Mouse (Mus musculus) naive thymus-derived CD4-positive, alpha-beta T cell, adult 2 months (primary cell): ENCODE data around the gene Lsamp.

Source experiments
- DNase-seq: peaks from one replicate; pipeline ENCODE4 v3.0.0-alpha.2; 2011; ENCODE audit warnings: low read depth

The Lsamp gene

GRCm38 (mm10) chr16:41244711-41245110, 1260.5 kb downstream of the Lsamp start:
- no peak for DNase-seq

- DNase-seq: no peak
Measured at GRCm38 (mm10) chr16:41258145-41259035, 1274.2 kb downstream of the Lsamp start.

DNA sequence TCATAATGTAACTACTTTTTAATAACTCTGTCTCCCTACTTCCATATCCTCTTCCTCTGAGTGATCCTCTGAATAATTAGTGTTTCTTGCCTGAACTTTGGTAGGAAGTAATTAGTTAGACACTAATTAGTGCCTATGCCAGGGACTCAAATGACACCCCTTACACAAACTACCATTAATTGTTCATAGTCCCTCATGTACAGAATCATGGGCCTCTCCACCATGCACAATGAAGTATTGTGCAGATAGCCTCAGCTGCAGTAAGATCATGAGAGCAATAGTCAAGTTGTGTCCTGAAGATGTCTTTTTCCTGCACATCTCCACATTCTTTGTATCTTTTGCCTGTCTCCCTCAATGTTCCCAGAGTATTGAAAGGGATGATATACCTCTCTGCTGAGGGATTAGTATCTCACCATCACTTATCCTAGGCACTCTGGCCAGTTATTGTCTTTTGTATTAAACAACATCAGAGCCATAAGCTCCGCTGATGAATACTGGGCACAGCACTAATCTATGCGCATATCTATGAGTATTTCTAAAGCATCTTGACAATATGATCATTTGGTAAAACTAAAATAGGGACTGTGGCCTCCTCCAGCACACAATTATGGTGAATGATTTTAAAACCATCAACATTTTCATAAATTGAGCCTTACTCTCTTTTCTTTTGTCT, 1292.0 kb downstream of the Lsamp start:
- no peak for DNase-seq

- no peak for DNase-seq
Measured at GRCm38 (mm10) chr16:41317992-41318391, 1333.8 kb downstream of the Lsamp start.

GRCm38 (mm10) chr16:41343431-41343830, 1359.3 kb downstream of the Lsamp start:
- DNase-seq: no peak

- no peak for DNase-seq
Measured at GRCm38 (mm10) chr16:41365138-41365537, 1381.0 kb downstream of the Lsamp start.

DNA sequence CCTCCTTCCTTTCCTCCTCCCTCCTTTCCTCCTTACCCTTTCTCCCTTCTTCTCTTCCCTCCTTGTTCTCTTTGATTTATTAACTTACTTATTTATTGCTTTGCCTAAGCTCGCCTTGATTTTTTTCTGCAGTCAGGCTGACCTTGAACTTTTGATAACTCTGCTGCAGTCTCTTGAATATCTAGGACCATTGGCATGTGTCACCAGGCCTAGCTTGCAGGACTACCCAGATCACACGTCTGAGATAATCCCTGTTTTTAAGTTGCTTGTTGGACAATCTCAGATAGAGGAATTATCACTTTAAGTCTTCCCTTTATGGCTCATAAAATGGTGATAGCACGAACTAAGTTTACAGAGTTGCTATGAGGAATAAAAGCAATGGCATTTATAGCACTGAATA, 1399.5 kb downstream of the Lsamp start:
- no peak for DNase-seq

DNA sequence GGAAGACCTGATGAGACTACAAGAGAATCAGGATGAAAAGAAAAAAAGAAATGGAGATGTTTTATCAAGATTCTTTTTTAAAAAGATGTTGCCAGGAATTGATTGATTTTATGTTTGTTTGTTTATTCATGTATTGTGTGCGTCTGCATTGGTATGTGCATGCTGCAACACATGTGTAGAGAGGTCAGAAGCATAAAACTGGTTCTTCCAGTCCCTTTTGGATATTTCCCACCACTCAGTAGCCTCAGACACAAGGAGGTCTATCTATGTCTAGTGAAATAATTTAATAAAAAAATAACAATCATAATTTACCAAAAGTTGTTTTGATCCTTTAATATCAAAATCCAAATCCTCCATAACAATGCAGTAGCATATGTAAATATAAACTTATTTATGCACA, 1400.1 kb downstream of the Lsamp start:
- DNase-seq: no peak

- DNase-seq: no peak
Measured at GRCm38 (mm10) chr16:41408850-41409249, 1424.7 kb downstream of the Lsamp start.

GRCm38 (mm10) chr16:41410671-41411070, 1426.5 kb downstream of the Lsamp start:
- no peak for DNase-seq

- DNase-seq: no peak
Measured at GRCm38 (mm10) chr16:41417363-41417762, 1433.2 kb downstream of the Lsamp start.

DNA sequence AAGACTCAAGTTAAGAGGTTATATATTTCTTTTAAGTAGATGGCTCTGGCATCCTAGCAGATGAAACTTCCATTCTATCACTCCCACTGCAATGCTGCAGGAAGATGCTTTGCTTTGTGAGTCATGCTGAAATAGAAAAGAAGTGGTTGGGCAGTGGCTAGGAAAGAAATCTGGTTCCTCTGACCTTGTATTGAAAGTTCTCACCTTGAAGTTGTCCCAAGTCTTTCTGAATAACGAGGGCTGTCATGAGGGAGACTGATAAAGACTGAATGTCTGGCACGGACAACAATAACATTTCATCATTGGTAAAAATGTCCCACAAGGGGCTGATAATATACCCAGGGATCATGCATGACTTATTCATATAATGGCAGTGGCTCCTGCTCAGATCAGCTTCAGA, 1483.2 kb downstream of the Lsamp start:
- DNase-seq: no peak

DNA sequence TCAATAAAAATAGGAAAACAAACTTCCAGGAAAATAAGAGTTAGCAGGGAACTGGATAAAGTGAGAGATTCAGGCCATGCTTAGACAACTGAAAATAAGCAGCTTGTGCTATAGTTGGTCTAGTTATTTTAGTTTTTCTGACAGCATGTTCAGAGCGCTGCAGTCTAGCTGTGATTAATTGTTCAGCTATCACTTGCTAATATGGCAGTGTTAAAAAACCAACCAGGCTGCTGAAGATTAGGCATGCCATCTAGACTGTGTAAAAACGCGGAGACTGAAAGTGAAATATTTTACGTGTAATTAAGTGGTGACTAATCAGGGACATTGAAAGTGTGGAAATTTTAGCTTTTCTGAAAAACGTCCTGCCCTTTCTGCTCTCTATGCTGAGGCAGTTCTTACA, 1494.5 kb downstream of the Lsamp start:
- no peak for DNase-seq

DNA sequence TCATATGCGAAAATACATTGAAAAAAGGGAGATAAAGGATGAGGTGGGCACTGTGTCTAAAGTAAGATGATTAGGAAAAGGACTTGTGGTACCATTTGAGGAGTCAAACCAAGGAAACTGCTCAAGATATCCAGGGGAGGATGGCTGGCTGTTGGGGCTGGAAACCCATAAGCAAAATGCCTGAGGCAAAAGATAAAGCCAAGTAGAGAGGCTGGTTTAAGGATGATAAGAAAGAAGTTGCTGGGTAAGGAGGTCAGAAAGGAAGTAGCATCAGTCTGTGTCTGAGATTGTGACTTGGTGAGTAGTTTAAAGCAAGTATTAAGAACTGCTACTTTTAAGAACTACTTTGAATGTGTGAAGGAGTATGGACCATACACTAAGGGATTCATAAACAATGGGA, 1497.7 kb downstream of the Lsamp start:
- no peak for DNase-seq

DNA sequence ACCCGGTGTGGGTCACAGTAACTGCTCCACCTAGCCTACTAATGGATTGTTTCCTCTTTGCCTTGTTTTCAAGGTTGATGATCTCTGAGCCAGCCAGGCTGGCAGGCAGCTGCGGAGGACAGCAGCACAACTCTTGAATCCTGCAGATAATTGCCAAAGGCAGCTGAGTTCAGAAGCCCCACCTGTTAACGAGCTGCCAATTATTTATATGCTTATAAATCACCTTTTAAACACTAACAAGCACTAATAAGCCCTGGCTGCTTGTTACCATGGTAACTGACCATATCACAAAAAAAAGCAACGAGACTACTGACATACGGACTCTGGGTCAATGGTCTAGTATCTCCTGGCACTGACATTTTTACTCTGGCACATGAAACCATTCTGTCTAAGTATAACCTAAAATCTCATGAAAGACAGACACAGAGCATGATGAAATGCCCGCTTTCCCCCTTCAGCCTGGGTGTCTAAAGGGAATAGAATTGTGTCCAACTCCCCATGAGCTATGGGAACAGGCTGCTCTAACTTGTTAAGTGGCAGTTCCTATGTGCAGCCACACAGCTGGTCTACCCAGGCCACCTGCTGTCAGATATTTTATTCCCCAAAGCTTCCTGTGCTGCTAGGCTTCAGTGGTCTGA, 1526.9 kb downstream of the Lsamp start:
- no peak for DNase-seq

- DNase-seq: no peak
Measured at GRCm38 (mm10) chr16:41521566-41521965, 1537.4 kb downstream of the Lsamp start.

- DNase-seq: no peak
Measured at GRCm38 (mm10) chr16:41524266-41524665, 1540.1 kb downstream of the Lsamp start.

- no peak for DNase-seq
Measured at GRCm38 (mm10) chr16:41532661-41533551, 1548.7 kb downstream of the Lsamp start.

- no peak for DNase-seq
Measured at GRCm38 (mm10) chr16:41533686-41534085, 1549.5 kb downstream of the Lsamp start.

- no peak for DNase-seq
Measured at GRCm38 (mm10) chr16:41535806-41536205, 1551.6 kb downstream of the Lsamp start.

GRCm38 (mm10) chr16:41542641-41543040, 1558.5 kb downstream of the Lsamp start:
- DNase-seq: no peak

DNA sequence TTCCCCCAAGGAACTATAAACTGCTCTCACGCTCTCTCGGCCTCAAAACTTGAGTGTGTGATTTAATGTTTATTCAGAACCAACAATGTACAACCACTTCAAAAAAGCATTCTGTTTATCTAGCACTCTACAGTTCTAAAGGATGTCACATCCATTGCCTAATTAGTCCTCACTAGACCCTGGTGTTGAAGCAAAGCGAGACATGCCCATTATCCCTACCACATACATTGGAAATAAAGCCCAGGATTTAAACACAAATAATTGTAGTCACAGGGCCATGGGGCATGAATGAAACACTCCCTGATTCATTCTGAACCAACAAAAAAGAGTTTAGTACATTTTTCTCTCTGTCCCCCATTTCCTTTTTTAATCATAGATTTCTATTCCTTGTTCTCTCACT, 1567.0 kb downstream of the Lsamp start:
- DNase-seq: no peak
